Mouse (Mus musculus): ENCODE data around the gene Sall2. TPM values are rescaled to one million over a fixed set of nuclear protein-coding genes. Genes with fewer than 3 reads are reported as not detected.
"Not testable (repeated sequence)": the region's sequence is repeated elsewhere in the genome, so short reads cannot be mapped to it uniquely, and the experiment has no call there.

The Sall2 gene
- total RNA-seq, 4 experiments from 2014 or later, result 0.34 to 0.65 (median 0.54) TPM

GRCm38 (mm10) chr14:52303517-52303916 is 25.0 kb downstream of the Sall2 start:
- not testable (repeated sequence) for DNase-seq (ENCODE audit: low spot score in 2 of 2)

- no peak for DNase-seq (ENCODE audit: low spot score in 2 of 2)
Observed at GRCm38 (mm10) chr14:52295558-52296264, 32.9 kb downstream of the Sall2 start.

- no peak for DNase-seq (ENCODE audit: low spot score in 2 of 2)
Observed at GRCm38 (mm10) chr14:52284191-52284590, 44.4 kb downstream of the Sall2 start.

GRCm38 (mm10) chr14:52283629-52284028 is 44.9 kb downstream of the Sall2 start:
- peak in 1 of 2 experiments; percentile 17 for DNase-seq (ENCODE audit: low spot score in 2 of 2)

GRCm38 (mm10) chr14:52279747-52280120 is 48.8 kb downstream of the Sall2 start:
- no peak for DNase-seq (ENCODE audit: low spot score in 2 of 2)

GRCm38 (mm10) chr14:52278932-52279746 is 49.4 kb downstream of the Sall2 start, which contains the start of the genes Tox4 and Rab2b:
Gene Tox4 (plus strand): TSS chr14:52279146.
Gene Rab2b (minus strand): TSS chr14:52279545.
- peak; percentile 95 to 97 for DNase-seq (ENCODE audit: low spot score in 2 of 2)

GRCm38 (mm10) chr14:52277210-52277609 is 51.4 kb downstream of the Sall2 start:
- no peak for DNase-seq (ENCODE audit: low spot score in 2 of 2)

- DNase-seq (ENCODE audit: low spot score in 2 of 2), result no peak
Observed at GRCm38 (mm10) chr14:52272781-52273180, 55.8 kb downstream of the Sall2 start.

Other genes with a start within 250 kb of the Sall2 start
- gene Hnrnpc, start 224.7 kb downstream of the Sall2 start, total RNA-seq (2022), result 10 to 100 TPM; 62.4 to 80.4 (median 71.9) TPM
- not detected for gene Rpgrip1, start 218.1 kb downstream of the Sall2 start, total RNA-seq (2022)
- 10 to 100 TPM; 10.4 to 14.4 (median 12.3) TPM for gene Supt16, start 131.3 kb downstream of the Sall2 start, total RNA-seq (2022)
- 10 to 100 TPM; 24.5 to 42.9 (median 34.6) TPM for gene Chd8, start 71.0 kb downstream of the Sall2 start, total RNA-seq (2022)
- 10 to 100 TPM; 53.9 to 65.3 (median 62.6) TPM for gene Tox4, start 49.6 kb downstream of the Sall2 start, total RNA-seq (2022)
- gene Rab2b, start 49.2 kb downstream of the Sall2 start, total RNA-seq (2022), result 1 to 10 TPM; 2.5 to 3.7 (median 3.1) TPM
- 10 to 100 TPM; 15.5 to 17.0 (median 16.0) TPM for gene Mettl3, start 23.6 kb downstream of the Sall2 start, total RNA-seq (2022)
- not detected for gene Olfr1513, start 27.6 kb upstream of the Sall2 start, total RNA-seq (2022)
- gene Olfr1512, start 50.4 kb upstream of the Sall2 start, total RNA-seq (2022), result not detected
- not detected for gene Olfr1511, start 68.6 kb upstream of the Sall2 start, total RNA-seq (2022)
- gene Olfr1510, start 85.6 kb upstream of the Sall2 start, total RNA-seq (2022), result not detected
- not detected for gene Olfr1509, start 114.2 kb upstream of the Sall2 start, total RNA-seq (2022)
- not detected for gene Olfr1508, start 138.7 kb upstream of the Sall2 start, total RNA-seq (2022)
- not detected for gene Olfr1507, start 167.0 kb upstream of the Sall2 start, total RNA-seq (2022)

All from gastrocnemius, adult 8-10 months (tissue).